Mouse (Mus musculus) cortical plate, adult 2 months (tissue): Measurements from ENCODE around the gene Gm27021. TPM values are rescaled to one million over a fixed set of nuclear protein-coding genes. Genes with fewer than 3 reads are reported as not detected.
"Not testable (repeated sequence)": the region's sequence is repeated elsewhere in the genome, so short reads cannot be mapped to it uniquely, and the experiment has no call there.

Experiments used
- H3K27ac ChIP-seq: fragments of 200-500 bp; 2 replicates; pipeline ENCODE4 v1.5.1; 2012; ENCODE audit warnings: low read length, control low read depth, inconsistent platforms; ENCODE audit not compliant: insufficient read depth
- H3K4me1 ChIP-seq: fragments of 200-500 bp; 2 replicates; pipeline ENCODE4 v1.6.1; 2011; ENCODE audit warnings: low read length; ENCODE audit not compliant: control insufficient read depth, insufficient read depth
- H3K4me3 ChIP-seq: fragments of 200-500 bp; 2 replicates; pipeline ENCODE4 v1.5.1; 2011; ENCODE audit warnings: mild to moderate bottlenecking, low read length, control low read depth; ENCODE audit not compliant: insufficient read depth
- CTCF ChIP-seq: fragments of 200-500 bp; IDR thresholded peaks from 2 replicates; pipeline ENCODE4 v1.5.1; 2011; ENCODE audit warnings: mild to moderate bottlenecking, control low read depth, low read length; ENCODE audit not compliant: insufficient read depth; ENCODE audit errors: extremely low read depth
- POLR2A ChIP-seq: fragments of 200-500 bp; IDR thresholded peaks from 2 replicates; pipeline ENCODE4 v1.6.1; 2011; ENCODE audit warnings: mild to moderate bottlenecking, low read length, control low read depth; ENCODE audit not compliant: insufficient read depth; ENCODE audit errors: extremely low read depth
- polyA plus RNA-seq: library from polyadenylated mRNA; depleted of rRNA; stranded (reverse); fragments of >200 nt; gene quantifications from 2 replicates; pipeline ENCODE4 v1.2.3, GENCODE M21; 2012

The Gm27021 gene
- polyA plus RNA-seq, 1 experiment = 1.5 TPM

DNA sequence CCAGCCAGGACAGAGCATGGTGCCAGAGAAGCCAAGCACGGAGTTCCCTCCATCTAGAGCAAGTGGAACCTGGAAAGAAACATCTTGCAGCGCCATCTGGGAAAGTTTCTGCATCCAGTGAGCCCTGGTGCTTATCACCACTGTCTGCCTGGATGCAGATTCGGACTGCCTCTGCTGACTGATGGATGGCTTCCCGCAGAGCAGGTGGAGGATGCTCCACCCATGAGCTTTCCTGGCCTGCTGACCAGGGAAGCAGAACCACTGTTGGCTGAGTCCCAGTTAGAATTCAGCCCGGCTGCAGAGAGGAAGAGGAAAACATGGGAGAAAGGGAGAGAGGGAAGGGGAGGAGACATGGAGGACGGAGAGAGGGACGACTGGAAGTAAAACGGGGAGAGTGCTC, 19.9 kb upstream of the Gm27021 start:
- H3K27ac ChIP-seq = no peak overlapping the region
- no peak for TF ChIP-seq POLR2A
- TF ChIP-seq CTCF = no peak

DNA sequence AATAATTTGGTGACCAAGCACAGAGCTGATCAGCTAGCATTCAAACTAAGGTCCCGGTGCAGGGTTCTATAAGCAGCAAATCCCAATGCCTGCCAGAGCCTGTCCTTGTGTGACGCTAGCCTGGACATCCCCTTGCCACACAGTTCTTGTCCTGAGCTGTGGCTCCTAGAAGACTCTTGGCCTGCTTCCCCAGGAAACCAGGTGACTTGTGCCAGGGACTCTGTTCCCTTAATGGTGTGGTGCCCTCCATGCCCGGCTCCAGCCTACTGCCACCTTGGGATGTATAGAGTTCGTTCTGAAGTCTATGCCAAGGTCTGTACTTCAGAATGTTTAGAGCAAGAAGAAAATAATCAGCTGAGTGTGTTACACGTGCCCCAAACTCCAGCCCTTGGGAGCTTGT, 18.7 kb upstream of the Gm27021 start:
- no peaks in the 10 kb centered on the region for H3K4me1 ChIP-seq
- no peak overlapping the region for H3K4me3 ChIP-seq
- no peak overlapping the region; the same call in 1 of the 2 replicates for H3K27ac ChIP-seq
- no peak for TF ChIP-seq POLR2A
- TF ChIP-seq CTCF = no peak

More for the DNA sequence above, 19.9 kb upstream of the Gm27021 start:
- Histone ChIP-seq H3K4me3 (no peak overlapping the region), H3K4me1 (no peaks in the 10 kb centered on the region)

DNA sequence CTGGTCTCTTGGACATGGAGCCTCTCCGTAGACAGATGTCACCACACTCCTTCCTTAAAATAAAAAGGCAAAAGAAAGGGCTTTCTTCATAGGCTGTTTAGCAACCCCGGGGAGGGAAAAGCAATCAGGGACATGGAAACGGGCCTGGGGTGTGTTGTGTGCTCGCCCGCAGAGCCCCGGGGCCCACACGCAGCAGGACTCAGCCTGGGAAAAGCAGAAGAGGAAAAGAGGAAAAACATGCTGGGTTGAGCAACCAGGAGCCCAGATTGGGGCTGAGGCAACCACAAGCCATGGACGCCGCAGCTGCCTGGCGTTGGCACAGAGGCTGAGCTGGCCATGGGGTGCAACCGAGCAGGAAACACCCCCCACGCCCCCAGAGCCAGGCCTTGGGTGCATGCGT, 18.2 kb upstream of the Gm27021 start:
- Histone ChIP-seq H3K27ac (no peak overlapping the region), H3K4me1 (no peaks in the 10 kb centered on the region), H3K4me3 (no peak overlapping the region)
- TF ChIP-seq CTCF (no peak), POLR2A (no peak)

DNA sequence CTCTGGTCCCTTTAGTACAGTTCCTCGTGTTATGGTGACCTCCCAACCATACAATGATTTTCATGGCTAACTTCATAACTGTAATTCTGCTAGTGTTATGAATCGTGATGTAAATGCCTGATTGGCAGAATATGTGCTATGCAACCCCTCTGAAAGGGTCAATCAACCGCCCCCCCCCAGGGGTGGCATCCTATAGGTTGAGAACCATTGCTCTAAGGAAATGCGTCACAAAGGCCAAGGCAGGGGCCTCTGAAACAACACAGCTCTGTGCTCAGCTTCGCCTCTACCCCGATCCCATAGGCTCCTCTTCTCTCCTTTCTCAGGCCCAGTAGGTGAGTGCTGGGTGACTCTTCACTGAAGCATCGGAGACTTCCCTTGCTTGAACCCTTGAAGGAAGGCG, 17.7 kb upstream of the Gm27021 start:
- H3K4me3 ChIP-seq = no peak overlapping the region
- TF ChIP-seq POLR2A = no peak
- no peak for TF ChIP-seq CTCF
- H3K4me1 ChIP-seq = no peaks in the 10 kb centered on the region
- no peak overlapping the region for H3K27ac ChIP-seq

DNA sequence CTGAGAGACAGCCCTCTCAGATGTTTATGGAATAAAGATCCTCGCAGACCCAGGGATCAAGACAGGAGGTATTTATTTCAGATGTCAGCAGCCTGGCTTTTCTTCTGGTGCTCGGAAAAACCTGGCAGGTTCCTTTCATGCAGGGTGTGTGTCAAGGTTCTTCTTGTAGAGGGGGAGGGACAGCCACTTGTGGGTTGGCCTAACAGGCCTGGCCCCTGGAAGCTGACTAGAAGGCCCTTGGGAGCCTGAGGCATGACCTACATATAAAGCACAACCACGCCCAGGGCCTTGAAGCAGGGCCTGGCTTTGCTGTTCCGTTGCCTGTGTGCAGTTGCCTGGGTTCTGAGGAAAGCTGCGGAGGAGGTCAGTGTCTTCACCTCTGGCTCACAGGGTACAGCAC, 17.2 kb upstream of the Gm27021 start:
- Histone ChIP-seq H3K4me3 (no peak overlapping the region), H3K4me1 (no peaks in the 10 kb centered on the region), H3K27ac (no peak overlapping the region)
- TF ChIP-seq CTCF (no peak), POLR2A (no peak)

DNA sequence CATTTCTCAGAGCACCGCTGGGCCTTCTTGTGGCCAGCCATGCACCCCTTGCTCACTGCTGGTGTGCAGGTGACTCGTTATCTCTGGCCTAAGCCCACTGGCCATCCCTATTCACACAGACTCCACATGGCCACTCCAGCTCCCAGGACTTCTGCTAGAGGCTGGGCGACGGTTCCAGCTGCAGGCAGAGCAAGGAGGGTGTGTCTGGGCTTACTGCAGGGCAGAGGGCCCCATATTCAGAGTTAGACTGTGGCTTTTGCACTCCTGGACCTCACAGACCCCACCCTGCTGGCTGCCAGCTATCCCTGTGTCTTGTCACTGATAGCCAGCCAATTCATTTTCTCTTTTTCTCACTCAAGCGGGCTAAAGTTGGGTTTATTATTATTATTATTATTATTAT, 16.2 kb upstream of the Gm27021 start:
- H3K27ac ChIP-seq = no peak overlapping the region
- H3K4me1 ChIP-seq = no peaks in the 10 kb centered on the region
- no peak overlapping the region for H3K4me3 ChIP-seq
- TF ChIP-seq POLR2A = no peak
- TF ChIP-seq CTCF = no peak

DNA sequence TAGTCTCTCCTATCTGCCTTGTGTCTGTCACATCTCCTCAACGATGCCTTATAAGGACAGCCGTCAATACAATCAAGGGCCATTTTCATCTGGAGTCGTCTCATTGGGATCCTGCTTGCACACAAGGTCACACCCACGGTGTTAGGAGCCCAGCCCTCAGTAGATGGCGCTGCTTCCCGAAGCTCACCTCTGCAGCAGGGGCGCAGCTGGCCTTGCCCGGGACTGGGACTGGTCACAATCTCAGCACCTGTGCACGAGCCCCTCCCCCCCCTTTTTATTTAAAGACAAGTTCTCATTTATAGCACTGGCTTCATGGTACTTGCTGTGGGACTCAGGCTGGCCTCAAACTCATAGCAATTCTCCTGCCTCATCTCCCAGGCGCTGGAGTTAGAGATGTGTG, 15.7 kb upstream of the Gm27021 start:
- Histone ChIP-seq H3K4me3 (no peak overlapping the region), H3K4me1 (no peaks in the 10 kb centered on the region), H3K27ac (no peak overlapping the region)
- no peak for TF ChIP-seq POLR2A
- peak; percentile 56 for TF ChIP-seq CTCF

DNA sequence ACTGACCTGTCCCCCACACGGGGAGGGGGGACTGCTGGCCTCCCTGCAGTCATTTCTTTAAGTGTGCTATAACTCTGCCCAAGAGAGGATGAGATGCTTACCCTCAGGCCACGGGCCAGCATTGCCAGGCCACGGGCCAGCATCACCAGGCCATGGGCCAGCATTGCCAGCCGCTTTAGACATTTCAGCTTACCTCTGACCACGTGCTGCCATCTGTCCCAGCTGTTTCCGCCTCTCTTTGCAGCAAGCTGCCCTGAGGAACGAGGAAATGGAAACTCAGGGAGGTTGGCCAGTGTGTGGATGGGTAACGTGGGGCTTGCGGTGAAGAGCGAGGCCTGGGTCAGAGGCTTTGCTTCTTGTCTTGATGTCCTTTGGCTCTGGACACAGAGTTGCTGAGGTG, 13.2 kb upstream of the Gm27021 start:
- Histone ChIP-seq H3K4me3 (no peak overlapping the region), H3K27ac (no peak overlapping the region), H3K4me1 (no peaks in the 10 kb centered on the region)
- TF ChIP-seq CTCF (no peak), POLR2A (no peak)

DNA sequence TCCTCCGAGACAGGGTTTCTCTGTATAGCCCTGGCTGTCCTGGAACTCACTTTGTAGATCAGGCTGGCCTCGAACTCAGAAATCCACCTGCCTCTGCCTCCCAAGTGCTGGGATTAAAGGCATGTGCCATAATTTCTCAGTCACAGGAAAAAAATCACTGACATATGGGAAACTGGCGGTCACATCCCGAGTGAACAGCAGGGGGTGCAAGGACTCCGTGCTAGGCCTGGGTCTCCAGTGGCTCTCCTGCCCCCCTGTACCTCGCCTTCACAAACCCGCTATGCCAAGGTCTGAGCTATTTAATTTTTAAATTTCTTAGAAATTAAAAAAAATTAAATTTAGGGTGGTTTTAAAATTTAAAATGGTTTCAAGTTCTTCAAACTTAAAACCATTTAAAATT, 12.5 kb upstream of the Gm27021 start:
- peak; percentile 63 for TF ChIP-seq CTCF
- not testable (repeated sequence) for H3K4me1 ChIP-seq, H3K4me3 ChIP-seq, H3K27ac ChIP-seq

DNA sequence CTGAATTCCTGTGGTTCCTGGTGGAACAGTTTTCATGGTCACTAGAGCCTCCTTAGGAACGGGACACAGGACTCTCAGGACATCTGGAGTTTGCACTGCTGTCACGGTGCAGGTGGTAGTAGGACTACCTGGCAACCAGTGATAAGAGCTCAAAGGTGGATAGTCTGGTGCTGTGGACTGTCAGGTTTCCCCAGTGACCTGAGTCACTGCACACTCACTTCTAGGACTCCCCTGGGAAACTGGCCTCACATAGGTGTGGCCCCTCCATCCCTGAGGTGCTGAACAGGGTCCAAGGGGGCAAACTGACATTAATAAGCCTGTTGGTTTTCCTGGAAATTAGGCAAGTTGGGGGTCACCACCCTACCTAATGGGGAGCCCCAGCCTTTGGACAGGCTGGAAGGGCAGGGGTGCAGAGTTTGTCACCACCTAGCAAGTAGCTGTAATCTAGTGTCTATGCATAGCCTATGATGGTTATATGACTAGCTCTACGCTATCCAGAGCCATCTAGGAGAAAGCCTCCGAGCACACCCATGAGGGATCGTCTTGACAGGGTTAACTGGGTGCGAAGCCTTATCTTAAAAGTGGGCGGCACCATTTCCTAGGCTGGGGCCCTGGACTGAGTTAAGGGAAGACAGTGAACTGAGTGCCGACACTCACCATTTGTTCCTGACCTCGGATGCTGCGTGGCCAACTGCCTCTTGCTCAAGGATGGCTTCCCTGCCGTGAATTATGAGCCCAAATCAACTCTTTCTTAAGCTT, 11.9 kb upstream of the Gm27021 start:
- Histone ChIP-seq H3K4me3 (no peak overlapping the region), H3K4me1 (no peaks in the 10 kb centered on the region), H3K27ac (no peak overlapping the region)
- no peak for TF ChIP-seq POLR2A
- TF ChIP-seq CTCF = no peak

DNA sequence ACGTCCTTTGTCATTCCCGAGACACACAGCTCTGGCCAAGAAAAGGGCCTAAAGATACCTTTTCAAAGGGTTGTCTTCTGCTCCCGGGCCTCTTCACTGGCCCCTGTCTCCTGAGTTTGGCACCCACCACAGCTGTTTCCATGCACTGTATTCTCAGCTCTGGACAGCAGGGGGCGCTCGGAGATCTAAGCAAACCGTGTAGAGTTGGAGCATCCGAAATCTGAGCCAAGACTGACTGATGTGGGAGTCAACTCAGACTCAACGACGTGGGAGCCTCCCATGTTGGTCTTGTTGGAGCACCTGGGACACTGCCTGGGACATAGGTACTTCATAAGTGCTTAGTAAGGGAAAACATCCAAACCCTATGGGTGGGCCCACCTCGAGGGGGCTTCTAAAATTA, 10.6 kb upstream of the Gm27021 start:
- Histone ChIP-seq H3K4me1 (no peaks in the 10 kb centered on the region), H3K27ac (no peak overlapping the region), H3K4me3 (no peak overlapping the region)
- TF ChIP-seq CTCF (peak; percentile 90), POLR2A (no peak)
